Mouse (Mus musculus): Measurements from ENCODE around the gene Slc44a5.
A peak's percentile ranks its signal among the peaks of the same experiment; 100 is the strongest.

Slc44a5 gene

DNA sequence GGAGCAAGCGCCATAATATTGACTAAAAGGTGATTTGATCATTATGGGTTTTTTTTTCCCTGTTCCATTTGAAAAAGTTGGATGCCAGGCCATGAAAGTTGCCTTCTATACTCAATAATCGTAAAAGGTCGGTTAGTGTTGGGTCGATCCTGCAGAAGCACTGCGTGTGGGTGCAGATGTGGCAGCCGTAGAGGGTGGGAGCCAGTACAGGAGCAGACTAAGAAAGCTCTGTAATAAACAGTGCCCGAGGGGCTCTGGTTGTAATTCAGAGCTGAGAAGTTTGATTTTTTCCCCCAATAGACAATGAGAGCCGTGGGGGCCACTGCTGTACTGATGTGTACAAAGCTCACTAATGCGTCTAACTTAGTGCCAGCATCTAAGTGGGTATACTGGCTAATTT lies 200.8 kb downstream of the Slc44a5 start:
- no peak for DNase-seq

DNA sequence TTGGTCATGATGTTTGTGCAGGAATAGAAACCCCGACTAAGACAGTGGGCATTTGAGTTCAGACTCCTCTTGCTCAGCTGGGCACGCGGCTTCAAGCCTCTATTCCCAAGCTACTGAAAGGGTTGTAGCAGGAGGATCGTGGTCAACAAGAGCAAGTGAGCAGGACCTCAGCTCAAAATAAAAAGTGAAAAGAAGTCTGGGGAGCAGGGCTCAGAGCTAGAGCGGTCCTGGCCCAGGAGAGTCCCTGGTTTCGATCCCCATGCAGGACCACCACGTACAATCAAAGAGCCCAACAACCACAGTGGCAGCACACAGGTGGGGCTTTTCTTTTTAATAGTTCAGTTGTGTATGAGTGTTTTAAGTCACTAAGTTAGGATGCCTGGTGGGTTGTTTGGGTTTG lies 201.5 kb downstream of the Slc44a5 start:
- no peak for DNase-seq

GRCm38 (mm10) chr3:154177665-154178305 lies 204.5 kb downstream of the Slc44a5 start:
- DNase-seq, result no peak

GRCm38 (mm10) chr3:154179423-154179920 lies 206.2 kb downstream of the Slc44a5 start:
- no peak for DNase-seq

- DNase-seq, result no peak
These were observed 209.8 kb downstream of the Slc44a5 start for GRCm38 (mm10) chr3:154182987-154183386.

GRCm38 (mm10) chr3:154183957-154184356 lies 210.7 kb downstream of the Slc44a5 start:
- DNase-seq, result no peak

- no peak for DNase-seq
These were observed 215.4 kb downstream of the Slc44a5 start for GRCm38 (mm10) chr3:154188668-154189067.

DNA sequence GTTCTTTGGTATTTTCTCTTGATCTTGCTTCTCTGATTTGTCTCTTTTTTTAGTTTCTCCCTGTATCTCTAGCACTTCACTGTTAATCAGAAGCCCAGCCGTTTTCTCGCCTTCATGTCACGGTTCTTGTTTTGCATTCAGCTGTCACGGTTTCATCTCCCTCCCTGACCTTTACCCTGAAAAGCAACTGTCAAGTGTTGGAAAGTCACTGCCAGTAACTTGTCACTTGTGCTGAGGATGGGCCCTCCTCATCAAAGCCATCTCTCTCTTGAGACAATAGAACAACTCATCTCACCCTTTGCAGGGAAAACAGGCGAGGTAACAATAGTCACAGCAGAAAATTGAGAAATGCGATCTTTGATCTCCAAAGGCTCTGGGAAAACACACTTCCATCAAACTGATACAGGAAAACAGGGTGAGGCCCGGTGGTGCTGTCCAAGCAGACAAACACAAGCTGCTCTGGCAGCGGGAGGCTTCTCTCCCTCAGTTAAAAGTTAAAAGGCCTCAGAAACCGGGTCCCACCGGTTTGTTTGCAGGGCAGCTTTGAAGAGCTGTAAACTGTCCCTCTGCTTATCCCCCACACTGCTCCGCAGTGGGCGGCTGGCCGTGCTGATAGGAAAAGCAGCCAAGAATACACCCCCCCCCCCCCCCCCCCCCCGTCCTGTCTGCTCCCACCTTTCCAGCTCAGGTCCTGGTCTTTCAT lies 219.2 kb downstream of the Slc44a5 start:
- no peak for DNase-seq

DNA sequence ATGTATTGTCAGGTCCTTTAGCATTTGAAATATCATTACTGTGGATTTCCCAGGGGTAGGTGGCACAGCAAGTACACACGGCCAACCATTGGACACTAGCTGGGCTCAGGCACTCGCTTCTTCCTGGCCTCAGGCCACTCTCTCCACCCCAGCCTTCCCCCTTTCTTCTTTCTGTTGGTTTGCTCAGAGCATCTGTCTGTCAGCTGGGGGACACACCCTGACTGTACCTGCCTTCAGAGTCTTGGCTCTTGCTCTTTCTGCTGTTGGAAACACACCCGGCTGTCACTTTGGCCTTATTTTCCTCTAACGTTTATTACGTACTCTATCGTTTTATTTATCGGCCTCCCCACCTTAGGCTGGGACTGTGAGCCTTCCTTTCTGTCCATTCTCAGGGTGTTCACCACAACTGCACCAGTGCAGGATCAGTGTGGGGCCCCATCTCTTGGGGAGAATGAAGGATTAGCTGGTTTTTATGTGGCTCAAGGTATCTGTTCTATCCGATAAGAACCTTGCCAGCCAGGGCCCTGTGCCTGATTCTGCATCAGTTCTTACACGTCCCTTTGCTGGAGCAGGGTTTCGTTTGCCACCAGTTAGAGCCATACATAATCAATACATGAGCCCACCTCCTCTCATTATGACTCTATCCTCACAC lies 220.1 kb downstream of the Slc44a5 start:
- no peak for DNase-seq

- no peak for DNase-seq
These were observed 227.2 kb downstream of the Slc44a5 start for GRCm38 (mm10) chr3:154200422-154200828.

GRCm38 (mm10) chr3:154201796-154202195 lies 228.6 kb downstream of the Slc44a5 start:
- DNase-seq, result no peak

DNA sequence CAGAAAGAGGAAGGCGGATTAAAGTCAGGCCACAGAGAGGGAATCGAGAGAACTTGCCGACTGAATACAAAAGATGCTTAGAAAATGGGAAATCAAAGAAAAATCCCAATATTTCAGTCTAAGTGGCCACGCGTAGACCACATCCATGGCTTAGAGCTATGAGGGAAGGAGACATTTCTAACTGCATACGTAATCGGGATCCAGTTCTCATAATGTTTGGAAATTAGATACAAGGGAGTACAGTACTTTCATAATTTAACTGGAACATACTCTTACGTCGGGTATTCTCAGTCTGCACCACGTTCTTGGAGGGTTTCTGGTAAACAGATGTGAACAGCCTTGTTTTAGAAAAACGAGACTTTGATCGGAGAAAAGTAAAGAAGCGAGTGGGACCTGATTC lies 229.1 kb downstream of the Slc44a5 start:
- no peak for DNase-seq

GRCm38 (mm10) chr3:154208479-154208878 lies 235.2 kb downstream of the Slc44a5 start:
- DNase-seq, result no peak

DNA sequence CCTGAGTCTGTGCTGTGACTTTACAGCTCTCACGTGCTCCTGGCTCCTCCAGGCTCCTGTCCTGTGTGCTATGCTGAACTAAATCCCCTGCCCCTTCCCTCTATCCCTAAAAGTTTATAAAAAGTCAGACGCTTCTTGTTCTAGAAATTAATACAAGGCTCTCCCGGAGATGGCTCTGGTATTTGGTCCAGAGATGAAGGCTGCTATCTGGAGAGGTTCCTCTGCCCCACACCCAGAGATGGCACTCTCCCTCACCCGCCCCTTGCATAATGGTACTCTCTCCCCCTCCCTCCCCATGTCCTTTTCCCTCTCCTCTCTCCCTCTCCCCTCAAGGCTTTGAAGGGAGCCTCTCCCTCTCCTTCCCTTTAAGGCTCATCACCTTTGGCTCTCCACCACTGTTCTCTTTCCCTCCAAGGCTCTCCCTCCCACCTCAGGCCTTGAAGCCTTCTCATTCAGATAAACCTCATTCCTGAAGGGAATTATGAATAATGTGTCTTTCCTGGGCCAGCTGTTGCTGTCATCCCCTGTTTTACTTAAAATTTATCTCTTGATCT lies 236.0 kb downstream of the Slc44a5 start:
- no peak for DNase-seq

GRCm38 (mm10) chr3:154209776-154210430 lies 236.7 kb downstream of the Slc44a5 start:
- no peak for DNase-seq

DNA sequence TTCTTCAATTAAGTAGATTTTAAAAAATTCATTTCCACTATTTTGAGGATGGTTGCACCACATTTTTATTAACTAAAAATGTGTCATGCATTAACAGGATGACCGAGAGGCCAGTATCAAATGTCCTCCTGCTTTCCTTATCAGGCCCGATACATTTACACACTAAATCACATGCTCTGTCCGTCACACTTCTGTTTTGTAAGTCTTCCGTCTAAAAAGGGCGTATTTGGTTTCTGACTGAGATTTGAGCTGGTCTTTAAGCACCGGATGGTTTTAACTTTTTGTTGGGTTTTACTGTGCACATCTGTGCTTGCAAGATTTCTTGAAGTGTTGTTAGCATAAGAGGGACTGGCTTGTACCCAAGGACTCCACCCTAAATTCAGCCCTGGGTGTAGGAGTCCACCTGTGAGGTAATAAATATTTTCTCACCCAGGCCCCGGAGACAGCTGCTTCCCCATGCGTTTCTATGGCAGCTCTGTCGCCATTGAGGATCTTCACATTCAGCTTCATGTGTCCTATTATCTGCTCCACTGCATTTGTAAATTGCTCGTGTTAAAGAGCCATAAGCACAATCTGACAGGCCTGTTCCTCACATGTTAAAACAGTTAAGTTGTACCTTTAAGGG lies 237.3 kb downstream of the Slc44a5 start:
- DNase-seq, result no peak

DNA sequence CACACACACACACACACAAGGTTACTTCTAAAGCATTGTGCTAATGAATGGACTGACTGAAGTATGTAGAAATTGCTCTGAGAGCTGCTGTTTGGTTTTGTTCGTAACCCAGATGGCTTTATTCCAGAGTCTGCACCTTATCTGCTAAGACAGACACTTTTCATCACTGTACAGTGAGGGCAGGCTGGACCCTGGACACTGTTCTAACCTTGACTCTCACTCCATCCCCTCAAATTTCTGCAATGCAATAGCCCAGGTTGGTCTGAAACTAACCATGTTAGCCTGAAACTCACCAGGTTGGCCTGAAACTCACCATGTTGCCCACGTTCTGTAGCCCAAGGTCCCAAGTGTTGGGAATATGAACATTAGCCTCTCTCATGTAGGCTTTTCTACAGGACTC lies 239.3 kb downstream of the Slc44a5 start:
- no peak for DNase-seq

DNA sequence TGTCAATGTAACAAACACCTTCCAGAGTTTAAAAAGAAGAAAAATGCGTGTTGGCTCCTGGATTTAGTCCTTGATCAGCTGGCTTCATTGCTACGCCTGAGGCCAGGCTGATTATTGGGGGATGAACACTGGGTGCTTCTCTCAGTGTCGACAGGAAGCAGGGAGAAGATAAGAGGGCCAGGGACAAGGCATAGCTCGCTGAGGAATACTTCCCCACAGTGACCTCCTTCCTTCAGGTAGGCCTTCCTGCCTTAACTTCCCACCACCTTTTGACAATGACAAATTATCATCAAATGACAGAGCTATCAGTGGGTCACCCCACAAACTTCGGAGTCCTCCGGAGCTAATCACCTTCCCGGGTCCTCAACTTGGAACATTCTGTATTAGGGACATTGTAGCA lies 242.1 kb downstream of the Slc44a5 start:
- no peak for DNase-seq

- DNase-seq, result no peak
These were observed 242.5 kb downstream of the Slc44a5 start for GRCm38 (mm10) chr3:154215779-154216178.

DNA sequence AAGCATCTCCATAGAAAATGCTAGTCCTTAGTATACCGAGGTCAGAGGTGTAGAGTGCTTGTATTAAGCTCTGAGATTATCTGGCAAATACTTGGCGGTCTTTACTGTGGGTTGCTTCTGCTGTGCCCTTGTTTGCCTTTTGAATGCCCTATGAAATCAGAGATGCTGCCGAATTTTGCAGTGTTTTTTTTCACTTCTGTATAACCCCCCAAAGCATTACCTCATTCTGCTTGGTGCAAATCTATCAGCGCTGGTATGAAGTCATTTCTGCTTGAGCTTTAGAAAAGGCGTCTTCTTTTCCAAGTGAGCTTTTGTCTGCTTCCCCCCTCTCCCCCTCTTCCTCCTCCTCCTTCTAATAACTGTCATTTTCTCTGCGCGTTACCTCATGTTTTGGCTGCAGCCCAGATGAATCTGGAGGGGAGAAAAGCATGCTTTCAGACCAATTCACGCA lies 248.9 kb downstream of the Slc44a5 start:
- DNase-seq, result peak; percentile 30

GRCm38 (mm10) chr3:154222688-154223087 lies 249.5 kb downstream of the Slc44a5 start:
- no peak for DNase-seq

- DNase-seq, result peak; percentile 72
These were observed 253.0 kb downstream of the Slc44a5 start for GRCm38 (mm10) chr3:154226100-154226752.
